Mouse (Mus musculus): ENCODE data around the gene Nebl. TPM values are rescaled to one million over a fixed set of nuclear protein-coding genes. Genes with fewer than 3 reads are reported as not detected.
A peak's percentile ranks its signal among the peaks of the same experiment; 100 is the strongest.

The Nebl gene
- polyA plus RNA-seq, 1 experiment from 2014 or later = 0.45 TPM

DNA sequence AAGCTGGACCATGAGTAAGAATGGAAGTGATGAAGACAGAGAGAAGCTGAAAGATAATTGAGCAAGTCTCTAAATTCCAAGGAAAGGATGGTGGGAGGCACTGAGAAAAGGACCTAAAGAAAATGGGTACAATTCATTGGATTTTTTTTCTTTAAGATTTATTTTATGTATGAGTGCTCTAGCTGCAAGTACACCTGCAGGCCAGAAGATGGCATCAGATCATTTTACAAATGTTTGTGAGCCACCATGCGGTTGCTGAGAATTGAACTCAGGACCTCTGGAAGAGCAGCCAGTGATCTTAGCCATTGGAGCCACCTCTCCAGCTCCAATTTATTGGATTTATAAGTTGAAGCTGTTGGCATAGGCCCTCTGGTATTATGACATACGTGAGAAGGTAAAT lies 316.9 kb downstream of the Nebl start:
- ATAC-seq (no peak), DNase-seq (no peak)
- H3K4me3 ChIP-seq (ENCODE audit: low read depth, low read length) = no peak overlapping the region
- TF ChIP-seq EP300 (IDR thresholded peaks at IDR 0.05; ENCODE audit: low read depth) = no peak
- TF ChIP-seq CTCF (IDR thresholded peaks at IDR 0.05; ENCODE audit: low read depth) = peak; percentile 24; the same call in 1 of the 2 replicates
- H3K4me2 ChIP-seq (ENCODE audit: low read depth, low read length) = no peak overlapping the region
- no peak overlapping the region for H3K9ac ChIP-seq (replicated peaks)
- no peaks in the 10 kb centered on the region for H3K36me3 ChIP-seq (replicated peaks; ENCODE audit: insufficient read depth, low read length)
- H3K4me1 ChIP-seq (ENCODE audit: insufficient read depth) = no peaks in the 10 kb centered on the region
- H3K9me3 ChIP-seq (ENCODE audit: low read length) = no peaks in the 10 kb centered on the region
- 65% methylated on average over 2 of the region's 2 CpGs for WGBS (ENCODE audit: insufficient replicate concordance)
- H3K27me3 ChIP-seq (ENCODE audit: insufficient read depth, low read length) = no peaks in the 10 kb centered on the region
- no peak overlapping the region for H3K27ac ChIP-seq (ENCODE audit: low read depth)

DNA sequence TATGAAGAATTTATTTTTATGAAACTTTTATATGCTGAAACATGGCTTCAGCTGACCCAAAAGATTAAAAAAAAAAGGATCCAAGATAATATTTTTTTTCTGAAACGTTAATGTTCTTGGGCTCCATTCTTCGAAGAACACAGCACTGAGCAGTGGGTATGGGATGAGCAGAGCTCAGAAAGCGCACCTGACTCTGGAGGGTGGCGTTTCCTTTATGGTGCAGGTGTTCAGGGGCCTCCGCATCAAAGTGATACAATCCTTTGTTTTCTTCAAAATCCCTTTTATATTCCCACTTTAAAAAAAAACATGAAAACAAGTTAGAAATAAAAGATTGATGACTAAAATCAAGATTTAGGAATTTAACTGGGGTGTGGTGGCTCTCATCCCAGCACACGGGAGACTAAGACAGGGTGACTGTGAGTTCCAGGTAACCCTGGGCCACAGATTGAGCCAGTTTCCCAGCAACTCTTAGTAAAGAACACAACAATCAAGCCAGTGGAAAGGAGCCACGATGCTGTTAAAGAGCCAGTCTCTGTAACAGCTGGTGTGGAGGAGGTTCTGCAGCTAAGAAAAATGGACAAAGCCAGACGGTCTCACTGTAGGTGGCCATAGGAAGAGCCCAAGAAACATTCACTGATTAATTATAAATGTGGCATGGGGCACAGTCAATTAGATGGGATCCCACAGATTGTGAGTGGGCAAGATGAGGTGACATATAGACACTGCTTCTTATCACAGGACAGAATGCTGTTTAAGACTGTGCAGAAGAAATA lies 317.6 kb downstream of the Nebl start:
- ATAC-seq = no peak
- 73% methylated on average over 8 of the region's 8 CpGs for WGBS (ENCODE audit: insufficient replicate concordance)

GRCm38 (mm10) chr2:17409276-17409675 lies 322.0 kb downstream of the Nebl start:
- no peaks in the 10 kb centered on the region for H3K4me1 ChIP-seq (ENCODE audit: insufficient read depth)
- no peak for TF ChIP-seq CTCF (IDR thresholded peaks at IDR 0.05; ENCODE audit: low read depth)
- no peak for TF ChIP-seq EP300 (IDR thresholded peaks at IDR 0.05; ENCODE audit: low read depth)
- no peak overlapping the region for H3K27ac ChIP-seq (ENCODE audit: low read depth)
- H3K27me3 ChIP-seq (ENCODE audit: insufficient read depth, low read length) = no peaks in the 10 kb centered on the region
- ATAC-seq (no peak), DNase-seq (no peak)
- H3K9ac ChIP-seq (replicated peaks) = no peak overlapping the region
- H3K4me3 ChIP-seq (ENCODE audit: low read depth, low read length) = no peak overlapping the region
- 70% methylated on average over 5 of the region's 5 CpGs for WGBS (ENCODE audit: insufficient replicate concordance)
- no peaks in the 10 kb centered on the region for H3K9me3 ChIP-seq (ENCODE audit: low read length)
- H3K36me3 ChIP-seq (replicated peaks; ENCODE audit: insufficient read depth, low read length) = no peaks in the 10 kb centered on the region
- no peak overlapping the region for H3K4me2 ChIP-seq (ENCODE audit: low read depth, low read length)

More for the DNA sequence above, 317.6 kb downstream of the Nebl start:
- Histone ChIP-seq H3K4me1 (ENCODE audit: insufficient read depth) (no peaks in the 10 kb centered on the region), H3K27me3 (ENCODE audit: insufficient read depth, low read length) (no peaks in the 10 kb centered on the region), H3K36me3 (replicated peaks; ENCODE audit: insufficient read depth, low read length) (no peaks in the 10 kb centered on the region), H3K27ac (ENCODE audit: low read depth) (no peak overlapping the region), H3K9me3 (ENCODE audit: low read length) (no peaks in the 10 kb centered on the region), H3K4me2 (ENCODE audit: low read depth, low read length) (no peak overlapping the region), H3K9ac (replicated peaks) (no peak overlapping the region), H3K4me3 (ENCODE audit: low read depth, low read length) (no peak overlapping the region)
- no peak for TF ChIP-seq EP300 (IDR thresholded peaks at IDR 0.05; ENCODE audit: low read depth)
- TF ChIP-seq CTCF (IDR thresholded peaks at IDR 0.05; ENCODE audit: low read depth) = no peak
- DNase-seq = no peak

- no peak overlapping the region for H3K4me3 ChIP-seq (ENCODE audit: low read depth, low read length)
- no peak overlapping the region for H3K9ac ChIP-seq (replicated peaks)
- no peaks in the 10 kb centered on the region for H3K9me3 ChIP-seq (ENCODE audit: low read length)
- no peaks in the 10 kb centered on the region for H3K4me1 ChIP-seq (ENCODE audit: insufficient read depth)
- no peaks in the 10 kb centered on the region for H3K36me3 ChIP-seq (replicated peaks; ENCODE audit: insufficient read depth, low read length)
- WGBS (ENCODE audit: insufficient replicate concordance) = 61% methylated on average over 4 of the region's 4 CpGs
- H3K27me3 ChIP-seq (ENCODE audit: insufficient read depth, low read length) = no peaks in the 10 kb centered on the region
- TF ChIP-seq CTCF (IDR thresholded peaks at IDR 0.05; ENCODE audit: low read depth) (no peak), EP300 (IDR thresholded peaks at IDR 0.05; ENCODE audit: low read depth) (no peak)
- DNase-seq (no peak), ATAC-seq (no peak)
- no peak overlapping the region for H3K27ac ChIP-seq (ENCODE audit: low read depth)
- no peak overlapping the region for H3K4me2 ChIP-seq (ENCODE audit: low read depth, low read length)
These were observed 325.2 kb downstream of the Nebl start for GRCm38 (mm10) chr2:17405899-17406531.

DNA sequence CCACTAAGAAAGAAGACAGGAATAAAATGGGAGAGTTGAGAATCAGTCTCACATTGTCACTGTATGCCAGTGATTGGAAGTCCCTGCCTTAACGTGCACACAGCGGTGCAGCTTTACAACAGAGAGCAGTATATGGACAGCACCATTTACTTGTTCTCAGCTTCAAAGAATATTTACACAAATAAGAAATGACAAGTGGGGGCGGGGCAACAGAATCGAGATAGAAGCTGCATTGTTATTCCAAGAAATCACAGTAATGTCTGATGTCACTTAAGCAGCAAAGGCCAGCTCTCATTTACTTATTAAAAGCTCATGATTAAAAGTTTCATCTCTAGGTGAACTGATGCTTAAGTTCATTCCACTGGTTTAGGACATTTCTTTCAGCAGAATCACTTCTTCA lies 328.8 kb downstream of the Nebl start:
- H3K36me3 ChIP-seq (replicated peaks; ENCODE audit: insufficient read depth, low read length) = no peaks in the 10 kb centered on the region
- ATAC-seq (no peak), DNase-seq (no peak)
- no peak overlapping the region for H3K4me2 ChIP-seq (ENCODE audit: low read depth, low read length)
- no peak overlapping the region for H3K4me3 ChIP-seq (ENCODE audit: low read depth, low read length)
- no peak overlapping the region for H3K27ac ChIP-seq (ENCODE audit: low read depth)
- 70% methylated on average over 4 of the region's 4 CpGs for WGBS (ENCODE audit: insufficient replicate concordance)
- H3K27me3 ChIP-seq (ENCODE audit: insufficient read depth, low read length) = no peaks in the 10 kb centered on the region
- H3K9ac ChIP-seq (replicated peaks) = no peak overlapping the region
- H3K4me1 ChIP-seq (ENCODE audit: insufficient read depth) = no peaks in the 10 kb centered on the region
- no peak for TF ChIP-seq EP300 (IDR thresholded peaks at IDR 0.05; ENCODE audit: low read depth)
- no peak for TF ChIP-seq CTCF (IDR thresholded peaks at IDR 0.05; ENCODE audit: low read depth)
- no peaks in the 10 kb centered on the region for H3K9me3 ChIP-seq (ENCODE audit: low read length)

- Histone ChIP-seq H3K4me1 (ENCODE audit: insufficient read depth) (no peaks in the 10 kb centered on the region), H3K27me3 (ENCODE audit: insufficient read depth, low read length) (no peaks in the 10 kb centered on the region), H3K4me3 (ENCODE audit: low read depth, low read length) (no peak overlapping the region), H3K27ac (ENCODE audit: low read depth) (no peak overlapping the region), H3K9ac (replicated peaks) (no peak overlapping the region), H3K4me2 (ENCODE audit: low read depth, low read length) (no peak overlapping the region), H3K36me3 (replicated peaks; ENCODE audit: insufficient read depth, low read length) (no peaks in the 10 kb centered on the region), H3K9me3 (ENCODE audit: low read length) (no peaks in the 10 kb centered on the region)
- DNase-seq (no peak), ATAC-seq (no peak)
- WGBS (ENCODE audit: insufficient replicate concordance) = 46% methylated on average over 5 of the region's 5 CpGs
- no peak for TF ChIP-seq EP300 (IDR thresholded peaks at IDR 0.05; ENCODE audit: low read depth)
- no peak for TF ChIP-seq CTCF (IDR thresholded peaks at IDR 0.05; ENCODE audit: low read depth)
These were observed 335.0 kb downstream of the Nebl start for GRCm38 (mm10) chr2:17396235-17396634.

Data from liver, postnatal 0 days (tissue).